Mouse (Mus musculus) cerebellum, postnatal 25 days (tissue): ENCODE data around the gene D7Ertd443e.

Source experiments
- DNase-seq, 2 experiments: peaks; one replicate each; pipeline ENCODE4 v3.0.0; 2021; ENCODE audit warnings: mixed read lengths in 2 of 2

Gene D7Ertd443e

DNA sequence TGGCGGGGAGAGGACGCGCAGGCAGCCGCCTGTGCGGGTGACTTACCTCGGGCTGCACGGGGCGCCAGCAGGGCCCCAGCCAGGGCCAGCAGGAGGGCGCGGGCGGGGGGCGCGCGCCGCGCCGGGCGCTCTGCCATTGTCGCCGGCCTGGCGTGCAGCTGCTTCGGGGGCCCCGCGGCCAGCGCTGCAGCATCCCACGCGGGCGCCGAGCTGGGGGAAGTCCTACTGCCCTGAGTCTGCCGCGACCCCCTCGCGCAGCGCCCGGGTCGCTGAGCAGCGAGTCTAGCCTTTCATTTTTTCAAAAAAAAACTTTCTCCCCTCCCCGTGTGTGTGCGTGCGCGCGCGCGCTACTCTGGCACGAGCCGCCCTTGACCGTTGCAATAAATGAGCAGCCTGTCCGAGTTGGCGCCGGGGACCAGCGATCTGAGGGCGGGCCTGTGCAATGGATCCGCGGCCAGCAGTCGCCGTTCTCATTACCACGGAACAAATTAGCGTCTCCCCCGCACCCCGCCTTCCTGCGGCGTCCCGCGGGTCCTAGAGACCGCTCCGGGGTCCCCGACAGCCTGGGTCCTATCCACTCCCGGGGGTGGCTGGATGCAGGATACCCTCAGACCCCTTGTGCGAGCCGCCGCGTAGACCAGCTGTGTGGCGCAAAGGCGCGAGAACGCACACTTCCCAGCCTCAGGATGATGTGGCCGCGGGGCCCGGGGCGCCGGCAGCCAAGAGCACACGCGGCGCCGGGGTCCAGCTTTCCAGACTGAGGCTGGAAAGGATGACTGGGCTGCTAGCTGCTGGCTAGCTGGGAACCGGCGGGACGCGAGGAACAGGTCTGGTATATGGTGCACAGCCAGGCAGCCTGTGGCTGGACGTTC is 160.5 kb downstream of the D7Ertd443e start:
- DNase-seq = peak; percentile 43 to 66

DNA sequence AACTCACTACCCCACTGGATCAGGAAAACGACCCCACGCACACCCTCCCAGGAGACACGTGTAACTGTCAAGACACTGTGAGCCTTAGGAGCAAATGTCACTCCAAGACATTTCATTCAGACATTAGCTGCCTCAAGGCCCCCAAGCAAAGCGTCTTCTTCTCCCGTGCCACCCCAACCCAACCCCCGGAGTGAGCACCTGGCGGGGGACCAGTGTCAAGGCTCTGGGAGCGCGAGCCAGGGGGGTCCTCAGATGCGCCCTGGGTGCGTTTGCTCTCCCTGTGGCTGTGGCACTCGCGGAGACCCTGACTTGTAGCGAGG is 161.1 kb downstream of the D7Ertd443e start:
- no peak for DNase-seq

DNA sequence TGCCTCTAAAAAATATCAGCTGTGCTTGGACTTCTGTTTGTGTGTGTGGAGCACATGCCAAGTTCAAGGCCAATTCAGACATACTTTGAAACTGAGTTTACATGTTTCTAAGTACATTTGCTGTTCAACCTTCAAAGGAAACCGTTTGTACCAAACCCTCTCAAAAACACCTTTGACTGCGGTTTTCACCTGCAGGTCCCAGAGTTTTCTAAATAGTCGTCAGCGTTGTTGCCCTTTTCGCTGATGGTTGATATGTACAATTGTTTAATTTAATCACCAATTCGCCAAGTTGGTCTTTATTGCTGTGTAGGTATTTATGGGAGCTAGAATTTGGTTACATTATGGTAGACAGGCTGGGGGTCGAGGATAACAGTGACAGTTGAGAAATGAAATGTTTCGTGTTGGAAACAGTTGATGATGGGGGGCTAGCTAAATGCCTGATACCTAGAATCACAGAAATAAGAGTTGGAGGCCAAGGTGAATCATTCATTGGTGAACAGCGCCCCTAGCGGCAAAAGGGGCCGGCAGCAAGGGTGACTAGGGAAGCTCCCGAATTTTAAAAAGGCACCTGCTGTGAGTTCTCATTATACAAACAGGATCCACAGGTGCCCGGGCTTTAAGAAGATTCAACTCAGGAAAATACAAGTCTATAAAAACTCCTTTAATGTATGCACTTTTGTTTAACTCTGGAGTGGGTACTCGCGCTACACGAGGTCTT is 161.9 kb downstream of the D7Ertd443e start:
- DNase-seq = peak; percentile 76 to 88
